Mouse (Mus musculus) G1E (cell line): ENCODE results near the gene Spats2l. TPM values are rescaled to one million over a fixed set of nuclear protein-coding genes. Genes with fewer than 3 reads are reported as not detected.
A peak's percentile ranks its signal among the peaks of the same experiment; 100 is the strongest.

Experiments used
- ATAC-seq: 2 replicates; pipeline ENCODE4 v1.8.0; 2016; ENCODE audit warnings: mild to moderate bottlenecking; ENCODE audit not compliant: insufficient number of reproducible peaks, poor library complexity, low FRiP score, severe bottlenecking; ENCODE audit errors: extremely low read depth
- DNase-seq: peaks from one replicate; pipeline ENCODE4 v3.0.0; 2012; ENCODE audit warnings: low spot score
- H3K27me3 ChIP-seq: 2 replicates; pipeline ENCODE4 v1.6.1; 2012; ENCODE audit warnings: mild to moderate bottlenecking, low read length, inconsistent platforms; ENCODE audit not compliant: insufficient read depth
- H3K36me3 ChIP-seq: replicated peaks from 2 replicates; pipeline ENCODE3; 2012; ENCODE audit warnings: mild to moderate bottlenecking, inconsistent platforms
- H3K4me1 ChIP-seq: 2 replicates; pipeline ENCODE4 v1.6.1; 2012; ENCODE audit warnings: low read depth, low read length, inconsistent platforms, mixed read lengths; ENCODE audit not compliant: insufficient read depth
- H3K4me3 ChIP-seq: 2 replicates; pipeline ENCODE4 v1.5.1; 2012; ENCODE audit warnings: low read depth, mild to moderate bottlenecking, inconsistent platforms, low read length, moderate library complexity, mixed read lengths
- H3K9me3 ChIP-seq: replicated peaks from 2 replicates; pipeline ENCODE4 v1.6.1; 2012; ENCODE audit warnings: inconsistent platforms
- CTCF ChIP-seq: IDR thresholded peaks from 2 replicates; pipeline ENCODE4 v1.5.1; 2012; ENCODE audit warnings: low read depth, low read length, inconsistent platforms, mixed read lengths
- GATA1 ChIP-seq: IDR thresholded peaks from 2 replicates; pipeline ENCODE4 v1.6.1; 2012; ENCODE audit warnings: borderline replicate concordance, low read length, inconsistent platforms, mixed read lengths
- GATA2 ChIP-seq: IDR thresholded peaks from 2 replicates; pipeline ENCODE4 v1.6.1; 2012; ENCODE audit warnings: low read depth, low read length, inconsistent platforms, borderline replicate concordance
- POLR2AphosphoS5 ChIP-seq: IDR thresholded peaks from 2 replicates; pipeline ENCODE4 v1.6.1; 2012; ENCODE audit warnings: low read depth, low read length, inconsistent platforms; ENCODE audit not compliant: insufficient replicate concordance
- TAL1 ChIP-seq: conservative IDR thresholded peaks from 2 replicates; pipeline ENCODE4 v1.6.1; 2012; ENCODE audit warnings: low read depth, low read length, inconsistent platforms, mixed read lengths
- polyA plus RNA-seq: library from polyadenylated mRNA; stranded (reverse); fragments of >175 nt; gene quantifications from 2 replicates; pipeline ENCODE4 v1.2.3, GENCODE M21; 2012
- total RNA-seq, 2 experiments: library from RNA; stranded (forward) in 1 of 2; stranded (reverse) in 1 of 2; fragments of 200-1000 nt in 1 of 2; fragments of >200 nt in 1 of 2; fragmentation: Nextera tagmentation in 1 of 2; gene quantifications; 2 replicates each; pipeline ENCODE4 v1.2.3; 2014 to 2017

Spats2l gene
- total and polyA plus RNA-seq, 3 experiments, result 0.33 TPM; not detected in 2

DNA sequence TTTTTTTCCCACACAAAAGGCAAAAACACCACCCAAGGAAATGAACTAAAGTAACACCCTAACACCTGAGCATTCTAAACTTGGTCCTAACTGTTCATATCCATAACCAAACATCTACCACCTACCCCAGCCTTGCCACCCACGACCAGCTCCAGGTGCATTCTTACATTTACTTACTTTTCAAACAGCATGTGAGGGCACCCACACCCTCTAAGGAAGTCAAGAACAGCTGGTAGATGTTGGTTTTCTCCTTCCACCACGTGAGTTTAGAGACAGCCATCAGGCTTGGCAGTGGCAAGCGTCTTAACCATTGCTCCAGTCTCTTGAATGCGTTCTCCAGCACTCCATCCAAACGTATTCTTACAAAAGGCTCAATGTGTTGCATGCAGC, 180.4 kb downstream of the Spats2l start:
- DNase-seq (no peak), ATAC-seq (no peak)
- Histone ChIP-seq H3K4me1 (no peaks in the 10 kb centered on the region; the same call in 1 of the 2 replicates), H3K36me3 (peaks cover 48% of the 10 kb centered on the region), H3K9me3 (no peaks in the 10 kb centered on the region), H3K27me3 (no peaks in the 10 kb centered on the region), H3K4me3 (no peak overlapping the region)
- TF ChIP-seq POLR2AphosphoS5 (no peak), CTCF (no peak), GATA2 (no peak), TAL1 (no peak), GATA1 (no peak)

DNA sequence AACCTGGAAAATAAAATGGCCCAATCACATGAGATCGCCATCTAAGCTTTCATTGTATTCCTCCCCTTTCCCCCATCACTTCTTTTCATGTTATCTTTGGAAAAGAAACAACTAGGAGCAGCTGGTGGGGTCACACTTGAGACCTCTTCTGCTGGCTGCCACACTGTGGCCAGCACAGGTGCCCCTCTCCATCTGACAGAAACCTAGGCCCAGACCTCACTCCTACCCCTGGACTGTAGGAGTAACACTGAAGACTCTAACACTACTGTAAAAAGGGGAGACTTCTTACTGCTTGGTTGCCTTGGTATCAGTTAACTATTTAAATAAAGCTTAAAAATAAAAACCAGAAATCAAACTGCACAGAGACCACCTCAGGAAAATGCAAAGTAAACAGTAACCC, 181.8 kb downstream of the Spats2l start:
- TF ChIP-seq POLR2AphosphoS5, result no peak
- TF ChIP-seq CTCF, result no peak
- no peaks in the 10 kb centered on the region; the same call in 1 of the 2 replicates for H3K4me1 ChIP-seq
- H3K9me3 ChIP-seq, result no peaks in the 10 kb centered on the region
- no peak overlapping the region for H3K4me3 ChIP-seq
- ATAC-seq (no peak), DNase-seq (no peak)
- no peaks in the 10 kb centered on the region for H3K27me3 ChIP-seq
- peaks cover 54% of the 10 kb centered on the region for H3K36me3 ChIP-seq

DNA sequence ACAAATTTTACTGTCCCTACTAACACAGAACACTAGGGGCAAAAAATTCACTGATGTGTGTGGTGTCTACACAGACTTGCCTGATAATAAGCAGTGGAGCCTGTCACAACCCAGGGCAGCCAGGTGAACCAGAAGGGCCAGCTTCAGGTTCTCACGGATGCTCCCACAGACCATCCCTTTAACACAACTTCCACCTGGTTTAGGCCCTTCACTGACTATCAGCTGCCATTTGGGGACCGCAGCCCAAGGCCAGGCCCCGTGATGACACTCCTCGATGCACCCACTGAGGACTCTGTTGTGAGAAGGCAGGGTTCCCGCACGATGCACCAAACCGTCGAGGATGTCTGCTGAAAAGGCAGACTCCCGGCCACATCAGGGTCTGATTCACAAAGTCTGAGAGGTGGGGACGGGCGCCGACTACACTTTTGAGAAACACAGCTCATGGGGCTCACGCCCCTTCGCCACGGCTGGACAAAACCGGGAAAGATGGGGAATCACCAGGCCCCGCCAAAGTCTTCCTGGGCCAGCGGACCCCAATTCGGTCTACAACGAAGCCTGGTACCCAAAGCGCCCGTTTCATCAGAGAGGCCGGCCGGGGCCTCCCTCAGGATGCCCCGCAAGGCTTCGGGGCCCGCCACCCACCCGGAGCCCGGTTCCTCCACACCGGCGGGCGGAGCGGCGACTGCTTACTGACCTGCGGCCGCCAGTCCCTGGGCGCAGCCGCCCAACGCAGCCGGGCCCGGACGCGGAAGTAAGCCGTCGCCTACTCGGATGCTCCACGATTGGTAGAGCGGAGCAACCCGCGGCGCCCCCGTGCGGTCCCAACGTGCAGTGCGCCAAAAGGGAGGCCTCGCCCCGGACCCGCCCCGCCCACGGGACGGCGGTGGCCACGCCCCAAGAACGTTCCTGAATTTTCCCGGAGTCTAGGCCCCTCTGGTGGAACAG, 195.6 kb downstream of the Spats2l start:
- peak; percentile 98 for DNase-seq
- TF ChIP-seq CTCF (peak; percentile 73), GATA1 (no peak), POLR2AphosphoS5 (no peak), TAL1 (no peak)
- peak overlapping the region; percentile 80 for H3K4me3 ChIP-seq
- H3K36me3 ChIP-seq, result peaks cover 28% of the 10 kb centered on the region
- H3K9me3 ChIP-seq, result no peaks in the 10 kb centered on the region
- peak; percentile 87 for ATAC-seq
- H3K27me3 ChIP-seq, result peaks cover 12% of the 10 kb centered on the region; the same call in 1 of the 2 replicates
- H3K4me1 ChIP-seq, result peaks cover 12% of the 10 kb centered on the region

DNA sequence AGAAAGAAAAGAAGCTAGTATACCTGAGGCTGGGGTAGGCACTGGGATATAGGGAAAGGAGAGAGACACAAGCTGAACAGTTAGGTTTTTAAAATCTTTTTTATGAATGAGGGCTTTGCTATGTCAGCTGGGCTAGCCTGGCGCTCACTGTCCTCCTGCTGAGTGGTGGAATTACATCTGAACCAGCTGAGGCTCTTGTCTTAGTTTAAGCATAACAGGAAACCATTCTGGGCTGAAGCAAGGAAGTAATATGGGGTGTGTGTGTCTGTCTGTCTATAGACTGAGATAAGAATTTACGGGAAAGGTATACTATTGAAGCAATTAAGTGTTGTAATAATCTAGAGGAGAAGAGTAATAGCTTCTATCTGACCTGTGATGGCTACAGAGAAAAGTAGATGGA, 197.6 kb downstream of the Spats2l start:
- Histone ChIP-seq H3K9me3 (no peaks in the 10 kb centered on the region), H3K27me3 (peaks cover 12% of the 10 kb centered on the region; the same call in 1 of the 2 replicates), H3K4me3 (no peak overlapping the region), H3K4me1 (peaks cover 12% of the 10 kb centered on the region), H3K36me3 (peaks cover 9% of the 10 kb centered on the region)
- no peak for ATAC-seq
- TF ChIP-seq GATA1, result no peak
- no peak for TF ChIP-seq CTCF
- TF ChIP-seq GATA2, result no peak
- TF ChIP-seq POLR2AphosphoS5, result no peak
- TF ChIP-seq TAL1, result no peak
- no peak for DNase-seq

DNA sequence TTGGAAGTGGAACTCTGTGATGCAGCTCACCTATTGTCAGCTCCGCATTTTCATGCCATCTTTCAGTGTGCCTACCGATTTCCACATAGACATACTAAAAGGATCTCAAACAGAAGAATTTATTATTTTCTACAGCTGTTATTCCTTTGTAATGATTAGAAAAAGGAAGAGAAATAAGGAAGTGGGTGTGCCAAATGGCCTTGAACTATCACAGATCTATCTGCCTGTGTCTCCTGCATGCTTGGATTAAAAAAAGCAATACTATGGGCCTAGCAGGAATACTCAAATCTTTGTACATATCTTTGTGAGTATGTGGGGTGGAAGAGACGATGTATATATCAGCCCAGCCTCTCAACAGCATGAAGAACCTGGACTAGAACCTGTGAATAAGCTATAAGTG, 202.9 kb downstream of the Spats2l start:
- no peaks in the 10 kb centered on the region for H3K36me3 ChIP-seq
- H3K4me1 ChIP-seq, result no peaks in the 10 kb centered on the region
- H3K4me3 ChIP-seq, result no peak overlapping the region
- no peaks in the 10 kb centered on the region for H3K9me3 ChIP-seq
- H3K27me3 ChIP-seq, result peaks cover 15% of the 10 kb centered on the region; the same call in 1 of the 2 replicates
- no peak for TF ChIP-seq TAL1
- TF ChIP-seq GATA2, result no peak
- TF ChIP-seq POLR2AphosphoS5, result no peak
- TF ChIP-seq CTCF, result no peak
- no peak for TF ChIP-seq GATA1
- DNase-seq (no peak), ATAC-seq (no peak)

DNA sequence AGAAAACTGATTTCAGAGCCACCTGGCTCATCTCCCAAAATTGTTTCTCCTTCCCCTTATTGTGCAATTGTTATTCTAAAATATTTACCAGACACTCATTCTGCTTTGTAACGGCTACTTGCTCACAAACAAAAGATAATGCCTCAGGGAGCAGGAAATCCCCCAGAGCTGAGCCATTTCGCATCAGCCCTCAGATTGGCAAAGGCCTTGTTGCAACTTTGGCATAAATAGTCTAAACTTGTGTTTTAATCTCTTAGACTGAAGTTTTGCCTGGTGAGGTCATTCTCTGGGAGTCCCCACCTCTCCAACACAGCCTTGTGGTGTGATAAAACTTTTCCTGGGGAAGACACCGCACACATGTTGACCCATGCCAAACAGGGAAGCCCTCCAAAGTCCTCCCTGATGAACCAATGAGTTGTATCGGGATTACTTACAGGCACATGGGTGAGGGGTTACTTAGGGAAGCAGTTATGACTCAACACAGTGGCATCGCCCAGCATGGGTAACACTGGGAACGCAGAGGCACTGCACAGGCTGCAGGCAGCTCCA, 215.2 kb downstream of the Spats2l start:
- Histone ChIP-seq H3K27me3 (peaks cover 30% of the 10 kb centered on the region), H3K36me3 (no peaks in the 10 kb centered on the region), H3K4me1 (no peaks in the 10 kb centered on the region; the same call in 1 of the 2 replicates), H3K4me3 (no peak overlapping the region), H3K9me3 (no peaks in the 10 kb centered on the region)
- no peak for ATAC-seq
- no peak for DNase-seq
- TF ChIP-seq POLR2AphosphoS5, result no peak
- TF ChIP-seq TAL1, result no peak
- no peak for TF ChIP-seq GATA2
- TF ChIP-seq GATA1, result no peak
- TF ChIP-seq CTCF, result no peak
